Mouse (Mus musculus) hindbrain, embryonic 14.5 days (tissue): ENCODE data around the gene Srebf1. TPM values are rescaled to one million over a fixed set of nuclear protein-coding genes. Genes with fewer than 3 reads are reported as not detected.

ENCODE experiments used
- ATAC-seq: fragments of 200-750 bp; cut with Nextera tagmentation; 2 replicates; pipeline ENCODE4 v1.8.0; 2017; ENCODE audit warnings: moderate number of reproducible peaks, mild to moderate bottlenecking, moderate TSS enrichment, moderate library complexity; ENCODE audit not compliant: low FRiP score
- DNase-seq: peaks from one replicate; pipeline ENCODE4 v3.0.0-alpha.2; 2015; ENCODE audit warnings: low spot score
- H3K27ac ChIP-seq: fragments of 300-500 bp; sonication (generic); 2 replicates; pipeline ENCODE4 v1.5.1; 2014; ENCODE audit warnings: mild to moderate bottlenecking, moderate library complexity
- H3K27me3 ChIP-seq: fragments of 300-500 bp; sonication (generic); 2 replicates; pipeline ENCODE4 v1.6.1; 2014; ENCODE audit warnings: mild to moderate bottlenecking, low read length, mixed read lengths; ENCODE audit not compliant: control insufficient read depth, insufficient read depth
- H3K36me3 ChIP-seq: fragments of 300-500 bp; sonication (generic); replicated peaks from 2 replicates; pipeline ENCODE4 v1.6.1; 2014; ENCODE audit not compliant: control insufficient read depth, insufficient read depth
- H3K4me1 ChIP-seq: fragments of 300-500 bp; sonication (generic); replicated peaks from 2 replicates; pipeline ENCODE4 v1.6.1; 2014; ENCODE audit warnings: antibody characterized with exemption, low read length, mixed read lengths; ENCODE audit not compliant: control insufficient read depth, insufficient read depth
- H3K4me2 ChIP-seq: fragments of 300-500 bp; sonication (generic); replicated peaks from 2 replicates; pipeline ENCODE4 v1.6.1; 2014; ENCODE audit warnings: mild to moderate bottlenecking, moderate library complexity
- H3K4me3 ChIP-seq: fragments of 300-500 bp; sonication (generic); replicated peaks from 2 replicates; pipeline ENCODE4 v1.5.1; 2014; ENCODE audit warnings: mild to moderate bottlenecking, low read length
- H3K9ac ChIP-seq: fragments of 300-500 bp; sonication (generic); 2 replicates; pipeline ENCODE4 v1.6.1; 2014
- H3K9me3 ChIP-seq: fragments of 300-500 bp; sonication (generic); 2 replicates; pipeline ENCODE4 v1.6.1; 2016; ENCODE audit warnings: low read length; ENCODE audit not compliant: control insufficient read depth
- WGBS: fragments of 180-500 bp; shearing (Covaris S2); extraction: QIAGEN DNeasy Blood & Tissue Kit; methylation state at CpG from one replicate; pipeline ENCODE4 v1.1.7; 2014; 5-methylcytosine and 5-hydroxymethylcytosine counted together
- polyA plus RNA-seq: library from polyadenylated mRNA; unstranded; fragments of >200 nt; fragmentation: Nextera tagmentation; extraction: Ambion mirVana; gene quantifications from 2 replicates; pipeline ENCODE4 v1.2.1, GENCODE M21; 2014

Srebf1 gene
- polyA plus RNA-seq, 1 experiment from 2014 or later = 37.3 TPM

- 60% methylated on average over 6 of the region's 6 CpGs for WGBS
- Histone ChIP-seq H3K36me3 (no peaks in the 10 kb centered on the region), H3K4me2 (no peak overlapping the region), H3K9me3 (no peaks in the 10 kb centered on the region), H3K27me3 (no peaks in the 10 kb centered on the region), H3K4me3 (no peak overlapping the region), H3K4me1 (peaks cover 34% of the 10 kb centered on the region), H3K27ac (no peak overlapping the region), H3K9ac (0 out of 2 replicates have a peak overlapping the region, but pooled peaks have one; percentile 16)
- ATAC-seq (no peak), DNase-seq (no peak)
Measured at GRCm38 (mm10) chr11:60213266-60213665, 9.1 kb downstream of the Srebf1 start.

GRCm38 (mm10) chr11:60211761-60212160 is 10.6 kb downstream of the Srebf1 start:
- H3K9ac ChIP-seq = no peak overlapping the region
- 60% methylated on average over 12 of the region's 12 CpGs for WGBS
- no peak overlapping the region for H3K4me2 ChIP-seq
- DNase-seq (no peak), ATAC-seq (no peak)
- H3K9me3 ChIP-seq = no peaks in the 10 kb centered on the region
- H3K36me3 ChIP-seq = no peaks in the 10 kb centered on the region
- no peaks in the 10 kb centered on the region for H3K27me3 ChIP-seq
- no peak overlapping the region for H3K27ac ChIP-seq
- peaks cover 48% of the 10 kb centered on the region for H3K4me1 ChIP-seq
- no peak overlapping the region for H3K4me3 ChIP-seq

- DNase-seq = no peak
- Histone ChIP-seq H3K27me3 (no peaks in the 10 kb centered on the region), H3K4me1 (peaks cover 54% of the 10 kb centered on the region), H3K4me3 (no peak overlapping the region), H3K36me3 (peaks cover 5% of the 10 kb centered on the region; the same call in 1 of the 2 replicates), H3K9ac (0 out of 2 replicates have a peak overlapping the region, but pooled peaks have one; percentile 67), H3K27ac (no peak overlapping the region), H3K9me3 (no peaks in the 10 kb centered on the region), H3K4me2 (peak overlapping the region; percentile 75; the same call in 1 of the 2 replicates)
- ATAC-seq = no peak
- WGBS = 60% methylated on average over 3 of the region's 3 CpGs
Measured at GRCm38 (mm10) chr11:60211152-60211551, 11.2 kb downstream of the Srebf1 start.

GRCm38 (mm10) chr11:60210305-60210724 is 12.1 kb downstream of the Srebf1 start:
- H3K4me1 ChIP-seq = peaks cover 60% of the 10 kb centered on the region

GRCm38 (mm10) chr11:60209933-60210249 is 12.5 kb downstream of the Srebf1 start:
- ATAC-seq = no peak
- no peak for DNase-seq
- Histone ChIP-seq H3K4me2 (peak overlapping the region; percentile 75), H3K27ac (peak overlapping the region; percentile 86), H3K9ac (peak overlapping the region; percentile 67), H3K27me3 (no peaks in the 10 kb centered on the region), H3K4me3 (peak overlapping the region; percentile 45), H3K9me3 (no peaks in the 10 kb centered on the region), H3K36me3 (peaks cover 16% of the 10 kb centered on the region), H3K4me1 (peaks cover 60% of the 10 kb centered on the region)
- 0% methylated on average over 2 of the region's 2 CpGs for WGBS

More at GRCm38 (mm10) chr11:60210305-60210724, 12.1 kb downstream of the Srebf1 start:
- H3K27ac ChIP-seq = peak overlapping the region; percentile 86
- peak overlapping the region; percentile 75 for H3K4me2 ChIP-seq
- H3K9me3 ChIP-seq = no peaks in the 10 kb centered on the region
- DNase-seq (peak; percentile 89), ATAC-seq (peak; percentile 78)
- peak overlapping the region; percentile 45 for H3K4me3 ChIP-seq
- peaks cover 14% of the 10 kb centered on the region for H3K36me3 ChIP-seq
- peak overlapping the region; percentile 67 for H3K9ac ChIP-seq
- WGBS = under 1% methylated on average over 47 of the region's 47 CpGs
- no peaks in the 10 kb centered on the region for H3K27me3 ChIP-seq

GRCm38 (mm10) chr11:60209217-60209932 is 13.0 kb downstream of the Srebf1 start:
- Histone ChIP-seq H3K27ac (peak overlapping the region; percentile 86), H3K36me3 (peaks cover 19% of the 10 kb centered on the region), H3K4me2 (peak overlapping the region; percentile 75), H3K9me3 (no peaks in the 10 kb centered on the region), H3K9ac (peak overlapping the region; percentile 67), H3K4me3 (peak overlapping the region; percentile 45), H3K27me3 (no peaks in the 10 kb centered on the region), H3K4me1 (peaks cover 60% of the 10 kb centered on the region)
- 39% methylated on average over 7 of the region's 7 CpGs for WGBS
- ATAC-seq (peak; percentile 66), DNase-seq (peak; percentile 78)

GRCm38 (mm10) chr11:60208712-60209111 is 13.7 kb downstream of the Srebf1 start:
- Histone ChIP-seq H3K9ac (peak overlapping the region; percentile 67), H3K4me3 (peak overlapping the region; percentile 45), H3K4me2 (peak overlapping the region; percentile 75), H3K27me3 (no peaks in the 10 kb centered on the region), H3K36me3 (peaks cover 26% of the 10 kb centered on the region), H3K9me3 (no peaks in the 10 kb centered on the region), H3K4me1 (peaks cover 60% of the 10 kb centered on the region), H3K27ac (peak overlapping the region; percentile 86)
- DNase-seq = no peak
- no peak for ATAC-seq
- WGBS = 43% methylated on average over 4 of the region's 4 CpGs

- ATAC-seq (no peak), DNase-seq (no peak)
- Histone ChIP-seq H3K9ac (peak overlapping the region; percentile 67), H3K4me1 (peaks cover 65% of the 10 kb centered on the region), H3K4me2 (peak overlapping the region; percentile 75), H3K9me3 (no peaks in the 10 kb centered on the region), H3K4me3 (peak overlapping the region; percentile 45), H3K27me3 (no peaks in the 10 kb centered on the region), H3K27ac (peak overlapping the region; percentile 86), H3K36me3 (peaks cover 31% of the 10 kb centered on the region)
- 66% methylated on average over 6 of the region's 6 CpGs for WGBS
Measured at GRCm38 (mm10) chr11:60208201-60208600, 14.2 kb downstream of the Srebf1 start.

GRCm38 (mm10) chr11:60206207-60206606 is 16.2 kb downstream of the Srebf1 start:
- Histone ChIP-seq H3K4me1 (peaks cover 66% of the 10 kb centered on the region), H3K27ac (peak overlapping the region; percentile 43; the same call in 1 of the 2 replicates)
- no peak for ATAC-seq

More at GRCm38 (mm10) chr11:60206207-60206606, 16.2 kb downstream of the Srebf1 start:
- DNase-seq = no peak
- no peak overlapping the region; the same call in 1 of the 2 replicates for H3K4me2 ChIP-seq
- 59% methylated on average over 5 of the region's 5 CpGs for WGBS
- peak overlapping the region; percentile 16; the same call in 1 of the 2 replicates for H3K9ac ChIP-seq
- H3K4me3 ChIP-seq = no peak overlapping the region
- peaks cover 51% of the 10 kb centered on the region for H3K36me3 ChIP-seq
- H3K27me3 ChIP-seq = no peaks in the 10 kb centered on the region
- no peaks in the 10 kb centered on the region for H3K9me3 ChIP-seq
